Mouse (Mus musculus): Measurements from ENCODE around the gene Sf3a2.

GRCm38 (mm10) chr10:80793033-80793784 is 4.8 kb upstream of the Sf3a2 start:
- TF ChIP-seq POLR2A (IDR thresholded peaks at IDR 0.05; ENCODE audit: borderline replicate concordance, extremely low read depth, insufficient read depth, insufficient read length, poor library complexity, severe bottlenecking) (no peak), CTCF (IDR thresholded peaks at IDR 0.05; ENCODE audit: borderline replicate concordance, extremely low read depth, insufficient read depth, insufficient read length) (no peak)

All from brain, embryonic 14.5 days (tissue).